Comparison of ENCODE assay signal across 8 mouse cellular contexts in genomic region chr4:129461183-129461960, GRCm38 (mm10). TPM values are rescaled to one million over a fixed set of nuclear protein-coding genes. Genes with fewer than 3 reads are reported as not detected.
A peak's percentile ranks its signal among the peaks of the same experiment; 100 is the strongest.
DNase-seq lines count a peak whose midpoint lies in the region; ATAC-seq lines count a peak whose summit lies in the region.

Bsdc1 (plus strand) TSS chr4:129461581.

- peak within 1 kb of the TSS; percentile 83 for H3K9ac ChIP-seq in hindbrain, embryonic 12.5 days

- H3K4me1 ChIP-seq in hindbrain, embryonic 12.5 days: peaks cover 18% of the 10 kb centered on the region

- peak within 1 kb of the TSS; percentile 90 for H3K27ac ChIP-seq in hindbrain, embryonic 12.5 days

- DNase-seq in NIH3T3 (ENCODE audit: low read depth): peak; percentile 100
- peak; percentile 100 for DNase-seq in cerebellum, postnatal 10 days
- DNase-seq in frontal cortex, postnatal 10 days (ENCODE audit: low spot score in 2 of 2): peak; percentile 100
- peak; percentile 99 to 100 for DNase-seq in layer of hippocampus, postnatal 14 days (ENCODE audit: low spot score in 2 of 2)
- DNase-seq in lung, postnatal 14 days: peak; percentile 100
- DNase-seq in retina, adult 2 months (ENCODE audit: low read depth, low spot score): peak; percentile 99
- DNase-seq in thymus, postnatal 36 days: peak; percentile 100

- under 1% methylated on average over 46 of the region's 46 CpGs for WGBS in hindbrain, embryonic 12.5 days

- no peaks in the 10 kb centered on the region for H3K9me3 ChIP-seq in hindbrain, embryonic 12.5 days (replicated peaks)

- H3K4me2 ChIP-seq in hindbrain, embryonic 12.5 days (replicated peaks): peak within 1 kb of the TSS; percentile 83

- peak; percentile 99 for ATAC-seq in hindbrain, embryonic 12.5 days (ENCODE audit: low FRiP score)

- H3K4me3 ChIP-seq in hindbrain, embryonic 12.5 days: peak within 1 kb of the TSS; percentile 91

- H3K27me3 ChIP-seq in hindbrain, embryonic 12.5 days: peaks cover under 1% of the 10 kb centered on the region; the same call in 1 of the 2 replicates

- H3K36me3 ChIP-seq in hindbrain, embryonic 12.5 days: peaks cover 16% of the 10 kb centered on the region

RNA-seq across cellular contexts. Expression of gene Bsdc1, which starts in this region (rescaled TPM):
- 33.0 TPM in 2 replicates for polyA plus RNA-seq in hindbrain, embryonic 12.5 days (2016; fragmentation: Nextera tagmentation; extraction: Ambion mirVana)
- 10 to 100 TPM; 52.2 to 54.2 TPM for total RNA-seq in layer of hippocampus, postnatal 14 days (2021)

Comparison
In these comparisons a context has a peak if more than half of its experiments do, and no peak if none do; other contexts are left out.
1. Peak in every context shown above with its lines: DNase-seq, ATAC-seq, H3K4me3 ChIP-seq and H3K27ac ChIP-seq.